Mouse (Mus musculus) embryonic facial prominence, embryonic 10.5 days (tissue): ENCODE measurements around the gene Olfr452. TPM values are rescaled to one million over a fixed set of nuclear protein-coding genes. Genes with fewer than 3 reads are reported as not detected.

Source experiments
- polyA plus RNA-seq: library from polyadenylated mRNA; unstranded; fragments of >200 nt; fragmentation: Nextera tagmentation; extraction: Ambion mirVana; gene quantifications from 2 replicates; pipeline ENCODE4 v1.2.1, GENCODE M21; 2016

Gene Olfr452
- polyA plus RNA-seq, 1 experiment from 2014 or later: not detected

Other genes with a start within 250 kb of the Olfr452 start
- not detected in 2 replicates for gene Olfr455, start 237.5 kb upstream of the Olfr452 start, polyA plus RNA-seq
- not detected in 2 replicates for gene Tcaf3, start 187.4 kb upstream of the Olfr452 start, polyA plus RNA-seq
- gene Tcaf2, start 139.8 kb upstream of the Olfr452 start, polyA plus RNA-seq: 4.3 and 4.6 TPM in 2 replicates
- gene Tcaf1, start 75.0 kb upstream of the Olfr452 start, polyA plus RNA-seq: 93.0 and 94.1 TPM in 2 replicates
- gene Olfr453, start 45.7 kb upstream of the Olfr452 start, polyA plus RNA-seq: not detected in 2 replicates
- not detected in 2 replicates for gene Olfr38, start 28.7 kb upstream of the Olfr452 start, polyA plus RNA-seq
- gene Olfr450, start 26.8 kb downstream of the Olfr452 start, polyA plus RNA-seq: not detected in 2 replicates
- not detected in 2 replicates for gene Olfr449, start 49.3 kb downstream of the Olfr452 start, polyA plus RNA-seq
- gene Olfr448, start 105.3 kb downstream of the Olfr452 start, polyA plus RNA-seq: not detected in 2 replicates
- not detected in 2 replicates for gene Olfr447, start 123.8 kb downstream of the Olfr452 start, polyA plus RNA-seq
- gene Olfr446, start 136.3 kb downstream of the Olfr452 start, polyA plus RNA-seq: not detected in 2 replicates
- gene Olfr444, start 164.0 kb downstream of the Olfr452 start, polyA plus RNA-seq: not detected in 2 replicates